Mouse (Mus musculus): Measurements from ENCODE around the gene Dhx15.

Gene Dhx15

DNA sequence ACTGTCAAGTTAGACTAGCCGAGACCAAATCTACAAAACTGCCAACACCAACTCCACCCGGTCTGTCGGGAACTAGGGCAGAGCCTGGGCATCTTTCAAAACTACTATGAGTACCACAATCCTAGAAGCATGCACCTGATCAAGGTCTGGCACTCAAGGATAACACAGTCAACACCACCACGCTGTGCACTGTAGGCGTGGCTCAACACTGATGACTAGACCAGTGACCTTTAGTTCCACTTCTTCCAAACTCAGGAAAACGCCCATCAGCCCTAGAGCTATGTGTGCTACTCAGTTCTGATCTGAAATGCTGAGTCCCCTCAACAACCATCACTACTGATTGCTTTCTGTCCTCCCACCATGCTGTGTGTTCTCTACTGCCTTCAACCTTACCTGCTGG, 44.6 kb downstream of the Dhx15 start:
- no peak for DNase-seq (ENCODE audit: low read depth, low spot score)

DNA sequence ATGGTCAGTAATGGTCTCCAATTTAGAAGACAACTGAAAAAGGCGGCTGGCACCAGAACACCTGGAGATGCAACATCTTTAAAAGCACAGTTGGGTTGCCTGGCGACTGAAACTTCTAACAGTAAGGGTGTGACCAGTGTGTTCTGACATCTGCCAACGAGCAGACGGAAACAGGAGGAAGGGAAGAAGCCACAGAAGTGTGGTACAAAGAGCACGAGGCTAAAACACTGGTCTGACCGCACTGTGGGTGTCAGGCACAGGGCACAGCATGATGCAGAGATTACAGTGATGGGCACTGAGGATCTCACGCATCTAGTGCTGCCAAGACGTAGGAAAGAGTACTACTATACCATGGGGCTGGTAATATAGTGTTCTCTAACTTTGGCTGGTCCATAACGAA, 48.4 kb downstream of the Dhx15 start:
- no peak for DNase-seq (ENCODE audit: low read depth, low spot score)

DNA sequence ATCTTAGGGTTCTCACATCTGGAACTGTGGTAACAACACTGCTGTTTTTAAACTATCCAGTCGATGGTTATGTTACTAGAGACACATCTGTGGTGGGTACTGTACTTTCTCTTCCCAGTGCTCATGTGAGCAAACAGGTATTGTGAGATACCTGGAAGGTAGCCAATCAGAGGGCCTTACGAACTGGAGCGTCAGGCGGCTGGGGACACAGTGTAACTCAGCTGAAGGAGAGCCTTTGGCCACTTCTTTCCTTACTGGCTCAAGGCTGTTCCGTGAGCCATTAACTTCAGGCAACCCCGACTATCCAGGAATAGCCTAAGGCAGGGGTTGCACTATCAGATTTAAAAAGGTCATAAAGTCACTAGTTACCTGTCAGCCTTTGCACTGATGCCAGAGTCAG, 51.5 kb downstream of the Dhx15 start:
- DNase-seq (ENCODE audit: low read depth, low spot score), result no peak

DNA sequence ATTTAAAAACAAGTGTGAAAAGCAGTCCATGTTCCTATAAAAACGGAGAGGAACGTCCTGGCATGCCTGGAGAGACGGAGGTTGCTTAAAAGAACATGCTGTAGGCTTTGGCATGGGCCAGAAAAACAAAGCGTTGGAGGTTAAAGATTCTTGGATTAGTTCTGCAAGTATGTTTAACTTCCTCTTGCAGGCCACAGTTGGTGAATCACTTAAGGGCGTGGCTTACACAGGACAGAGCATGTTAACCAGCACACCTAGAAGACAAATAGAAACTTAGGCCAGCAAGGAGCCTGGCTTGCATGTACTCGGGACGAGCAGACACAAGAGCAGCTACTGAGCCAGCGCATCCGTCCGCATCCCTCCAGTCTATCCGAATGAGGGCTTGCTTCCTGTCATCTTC, 52.2 kb downstream of the Dhx15 start:
- peak; percentile 34 for DNase-seq (ENCODE audit: low read depth, low spot score)

DNA sequence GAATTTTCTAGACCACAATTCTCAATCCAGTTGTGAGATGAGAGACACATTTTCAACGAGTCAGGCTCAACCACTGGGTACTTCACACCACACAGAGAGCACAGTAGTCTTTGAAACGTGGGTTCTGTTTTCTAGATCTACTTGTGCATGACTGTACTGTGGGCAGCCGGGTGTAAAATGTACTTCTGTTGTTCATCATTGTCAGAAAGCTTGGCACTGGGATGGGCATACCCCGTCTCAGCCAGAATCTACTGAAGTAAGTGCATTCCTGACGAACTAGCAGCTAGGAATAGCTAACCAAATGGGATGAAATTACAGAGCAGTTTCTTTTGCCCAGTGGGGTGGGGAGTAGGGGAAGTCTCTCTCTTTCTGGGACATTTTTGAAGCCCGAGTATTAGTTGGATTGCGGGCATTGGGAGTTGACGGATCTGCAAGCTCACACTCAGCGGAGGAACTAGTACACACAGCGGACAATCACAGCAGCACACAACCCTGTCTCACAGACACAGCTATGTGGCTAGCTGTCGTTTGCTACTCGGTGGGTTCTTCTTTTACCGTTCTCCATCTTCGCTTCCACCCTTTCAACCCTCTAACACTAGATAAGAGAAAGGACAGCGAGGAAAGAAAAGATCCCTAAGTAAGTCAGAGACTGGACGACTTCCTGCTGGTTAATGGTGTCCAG, 54.7 kb downstream of the Dhx15 start:
- no peak for DNase-seq (ENCODE audit: low read depth, low spot score)

DNA sequence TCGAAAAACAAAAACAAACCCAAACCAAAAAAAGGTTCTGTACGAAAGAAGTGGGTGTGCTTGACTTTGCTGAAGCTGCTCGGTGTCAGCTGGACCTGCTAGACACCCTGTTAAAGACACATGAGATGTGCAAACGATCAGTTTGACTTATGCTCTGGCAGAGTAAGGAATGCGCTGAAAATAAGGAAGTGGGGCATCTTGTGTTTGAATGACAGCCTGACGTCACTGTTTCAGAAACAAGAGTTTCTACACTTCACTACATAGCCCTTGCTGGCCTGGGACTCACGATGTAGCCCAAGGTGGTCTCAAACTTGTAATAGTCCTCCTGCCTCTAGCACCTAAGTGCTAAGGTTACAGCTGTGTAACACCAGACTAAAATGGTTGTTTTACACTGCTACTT, 57.5 kb downstream of the Dhx15 start:
- no peak for DNase-seq (ENCODE audit: low read depth, low spot score)

DNA sequence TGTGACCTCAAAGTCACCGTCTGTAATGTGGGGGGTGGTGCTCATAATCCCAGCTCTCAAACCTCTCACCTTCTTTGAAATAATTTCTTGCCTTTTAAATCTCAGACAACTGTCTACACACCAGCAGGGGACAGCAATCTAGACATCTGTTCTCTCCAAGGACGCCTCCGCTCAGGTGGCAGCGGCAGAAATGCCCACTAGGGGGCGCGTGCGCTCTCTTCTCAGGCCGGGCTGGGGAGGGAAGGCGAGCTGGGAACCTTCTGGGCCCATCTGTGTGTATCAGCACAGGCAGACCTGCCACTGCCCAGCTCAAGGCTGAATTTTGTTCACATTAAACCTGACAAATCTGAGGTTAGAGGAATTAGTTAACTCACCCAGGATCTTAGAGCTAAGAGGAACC, 58.2 kb downstream of the Dhx15 start:
- DNase-seq (ENCODE audit: low read depth, low spot score), result peak; percentile 68

DNA sequence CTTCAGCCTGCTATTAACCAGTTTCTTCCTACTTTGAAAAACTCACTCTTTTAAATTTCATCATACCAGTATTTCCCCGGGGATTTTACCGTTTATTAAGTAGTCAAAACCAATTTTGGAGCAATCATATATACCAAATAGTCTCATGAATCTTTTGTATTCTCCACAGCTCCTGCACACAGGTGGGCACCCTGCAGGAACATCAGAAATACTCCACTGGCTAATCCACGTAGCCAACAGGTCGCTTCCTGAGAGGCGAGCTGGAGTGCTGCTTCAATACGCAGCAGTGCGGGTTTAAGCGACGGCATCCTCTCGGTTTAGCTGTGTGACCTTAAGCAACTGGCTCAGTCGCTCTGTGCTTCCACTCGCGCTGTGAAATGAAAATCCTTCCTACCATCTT, 58.9 kb downstream of the Dhx15 start:
- no peak for DNase-seq (ENCODE audit: low read depth, low spot score)

DNA sequence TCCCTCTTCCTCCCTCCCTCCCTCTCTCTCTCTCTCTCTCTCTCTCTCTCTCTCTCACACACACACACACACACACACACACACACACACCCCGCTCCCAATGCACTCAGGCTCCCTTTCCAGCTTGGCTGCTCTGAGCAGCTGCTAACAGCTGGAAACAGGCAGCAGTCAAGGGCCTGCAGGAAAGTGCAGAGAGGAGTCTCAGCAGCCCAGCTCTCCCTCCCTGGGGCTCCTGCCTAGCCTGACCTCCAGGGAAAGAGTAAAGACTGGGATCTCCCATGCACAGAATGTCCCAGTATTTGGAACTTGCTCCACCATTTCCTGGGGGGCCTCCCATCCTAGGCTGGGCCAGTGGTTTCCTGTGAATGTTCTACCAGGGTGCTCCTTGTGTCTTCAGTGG, 59.8 kb downstream of the Dhx15 start:
- no peak for DNase-seq (ENCODE audit: low read depth, low spot score)

DNA sequence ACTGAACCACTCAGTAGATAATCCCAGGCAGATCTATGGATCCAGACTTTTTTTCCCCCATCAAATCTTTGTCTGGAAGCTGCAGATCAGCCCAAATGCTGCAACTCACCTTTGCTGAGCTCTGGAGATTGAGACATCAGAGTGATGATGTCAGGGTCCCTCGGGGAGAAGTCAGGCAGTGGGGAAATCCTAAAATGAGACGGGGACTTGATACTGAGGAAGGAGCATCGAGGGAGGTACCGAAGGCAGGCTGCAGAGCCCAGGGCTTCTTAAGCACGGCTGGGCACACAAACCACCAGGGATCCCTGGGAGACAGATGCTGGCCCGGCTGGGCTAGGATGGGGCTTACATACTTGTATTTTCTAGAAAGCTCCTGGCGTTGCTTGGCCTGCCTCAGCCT, 64.1 kb downstream of the Dhx15 start:
- no peak for DNase-seq (ENCODE audit: low read depth, low spot score)

DNA sequence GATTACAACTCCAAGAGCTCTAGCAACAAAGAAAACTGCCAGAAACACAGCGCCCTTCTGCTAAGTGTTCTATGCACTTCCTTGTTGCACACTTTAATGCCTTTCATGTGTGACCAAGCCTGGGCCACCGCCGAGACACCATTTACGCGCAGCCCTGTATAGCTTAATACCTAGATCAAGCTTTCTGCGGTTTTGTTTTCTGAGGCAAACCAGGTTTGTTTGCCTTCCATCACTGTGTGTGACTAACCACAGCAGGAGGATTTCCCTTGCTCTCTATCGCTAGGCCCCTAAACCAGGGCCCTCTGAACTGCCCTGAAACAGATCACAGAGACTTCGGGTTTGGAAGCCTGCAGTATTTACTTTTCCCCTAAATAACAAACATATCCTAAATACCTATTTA, 64.5 kb downstream of the Dhx15 start:
- DNase-seq (ENCODE audit: low read depth, low spot score), result no peak

DNA sequence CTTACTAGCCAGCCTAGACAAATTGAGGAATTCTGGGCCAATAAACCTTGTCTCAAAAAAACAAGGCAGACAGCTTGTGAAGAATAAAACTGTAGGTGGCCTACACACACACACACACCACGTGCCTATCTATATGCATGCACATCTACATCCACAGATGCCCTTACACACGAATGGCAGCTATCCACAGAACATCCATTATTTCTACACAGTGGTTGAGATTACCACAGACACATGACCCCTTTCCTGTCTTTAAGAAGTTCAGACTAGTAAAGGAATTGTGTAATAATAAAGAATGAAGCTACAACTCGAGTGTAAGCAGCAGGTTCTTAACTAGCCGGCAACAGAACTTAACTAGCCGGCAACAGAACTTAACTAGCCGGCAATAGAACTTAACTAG, 68.2 kb downstream of the Dhx15 start:
- DNase-seq (ENCODE audit: low read depth, low spot score), result no peak

DNA sequence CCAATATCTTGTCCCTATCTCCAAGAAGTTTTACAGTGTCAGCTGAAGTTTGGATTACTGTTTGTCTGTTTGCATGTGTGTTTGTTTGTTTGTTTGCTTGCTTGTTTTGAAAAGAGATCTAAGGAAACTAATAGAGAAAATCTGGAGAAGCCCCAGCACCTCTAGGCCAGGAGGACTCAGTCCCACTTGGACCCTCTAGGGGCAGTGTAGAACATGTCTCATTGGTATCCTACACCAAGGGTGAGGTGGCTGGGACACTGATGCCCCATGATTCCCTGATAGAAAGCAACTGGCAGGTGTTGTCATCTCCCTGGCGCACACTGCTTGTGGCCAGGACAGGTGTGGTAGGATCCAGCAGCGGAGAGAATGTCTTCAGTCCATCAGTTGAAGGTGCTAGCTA, 70.5 kb downstream of the Dhx15 start:
- DNase-seq (ENCODE audit: low read depth, low spot score), result no peak

DNA sequence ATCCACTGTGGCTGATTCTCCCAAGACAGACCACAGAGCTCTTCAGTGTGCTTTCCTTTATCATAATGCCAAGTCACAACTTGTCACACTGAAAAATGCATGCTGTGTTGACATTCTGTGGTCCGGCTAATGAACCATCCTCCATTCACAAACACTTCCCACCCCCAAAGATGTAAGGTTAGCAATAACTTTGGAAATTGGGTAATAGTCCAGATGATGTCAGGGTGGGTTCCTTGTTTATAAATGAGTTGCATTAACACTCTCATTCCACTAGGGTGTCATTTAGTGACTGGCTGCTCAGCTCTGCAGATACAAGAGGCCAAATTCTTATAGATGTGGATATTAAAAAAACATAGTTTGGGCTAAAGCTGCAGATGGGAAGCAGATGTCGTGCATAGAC, 71.1 kb downstream of the Dhx15 start:
- no peak for DNase-seq (ENCODE audit: low read depth, low spot score)

DNA sequence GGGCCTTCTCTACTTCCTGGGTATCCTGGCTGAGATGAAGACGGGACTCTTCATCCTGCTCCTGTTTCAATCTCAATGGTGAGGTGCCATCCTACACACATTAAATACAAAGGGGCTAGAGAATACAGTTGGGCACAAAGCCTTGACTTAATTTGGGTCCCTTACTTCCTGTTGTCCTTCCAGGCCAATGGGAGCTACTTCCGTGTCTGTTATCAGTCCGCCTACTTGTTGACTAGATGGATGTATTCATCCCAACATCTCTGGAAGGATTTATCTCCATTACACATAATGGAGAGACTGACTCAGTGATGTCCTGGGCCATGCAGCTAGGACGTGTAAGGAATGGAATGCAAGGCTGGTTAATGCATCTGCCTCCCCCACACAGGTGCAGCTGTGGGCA, 72.5 kb downstream of the Dhx15 start:
- no peak for DNase-seq (ENCODE audit: low read depth, low spot score)

DNA sequence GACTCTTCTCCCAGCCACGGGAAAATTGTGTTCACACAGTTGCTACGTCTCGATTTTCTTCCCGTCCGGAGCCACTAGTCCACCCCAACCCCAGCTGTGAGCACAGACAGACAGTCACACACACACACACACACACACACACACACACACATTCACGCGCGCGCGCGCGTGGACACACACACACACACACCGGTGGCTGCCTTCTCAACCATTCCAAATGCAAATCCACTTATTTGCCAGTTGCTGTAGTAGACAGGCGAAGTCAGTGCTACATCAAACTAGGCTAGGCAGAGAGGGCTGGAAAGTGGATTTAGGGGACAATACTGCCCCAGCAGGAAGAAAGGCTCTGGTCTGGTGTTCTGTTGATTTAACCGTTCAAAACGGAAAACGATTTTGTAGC, 73.9 kb downstream of the Dhx15 start:
- no peak for DNase-seq (ENCODE audit: low read depth, low spot score)

DNA sequence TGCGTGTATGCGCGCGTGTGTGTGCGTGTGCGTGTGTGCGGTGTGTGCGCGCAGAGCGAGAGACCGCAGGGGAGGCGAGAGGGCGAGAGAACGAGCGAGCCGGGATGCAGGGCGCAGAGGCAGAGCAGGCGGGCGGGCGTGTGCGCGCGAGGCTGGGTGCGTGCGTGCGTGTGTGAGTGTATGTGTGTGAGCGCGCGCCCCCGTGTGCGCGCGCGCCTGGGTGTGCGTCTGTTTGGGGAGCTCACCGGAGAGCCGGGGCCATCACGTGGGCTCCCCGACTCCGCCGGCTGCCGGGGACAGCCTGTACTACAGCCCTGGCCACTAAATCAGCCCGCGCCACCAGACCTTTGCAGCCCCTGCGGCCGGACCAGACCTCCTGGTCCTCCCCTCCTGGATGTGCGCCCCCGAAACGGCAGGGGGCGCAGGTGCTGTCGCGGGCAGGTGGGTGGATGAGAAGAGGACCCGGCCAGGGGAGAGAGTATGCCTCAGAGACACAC, 74.4 kb downstream of the Dhx15 start:
- DNase-seq (ENCODE audit: low read depth, low spot score), result peak; percentile 80

DNA sequence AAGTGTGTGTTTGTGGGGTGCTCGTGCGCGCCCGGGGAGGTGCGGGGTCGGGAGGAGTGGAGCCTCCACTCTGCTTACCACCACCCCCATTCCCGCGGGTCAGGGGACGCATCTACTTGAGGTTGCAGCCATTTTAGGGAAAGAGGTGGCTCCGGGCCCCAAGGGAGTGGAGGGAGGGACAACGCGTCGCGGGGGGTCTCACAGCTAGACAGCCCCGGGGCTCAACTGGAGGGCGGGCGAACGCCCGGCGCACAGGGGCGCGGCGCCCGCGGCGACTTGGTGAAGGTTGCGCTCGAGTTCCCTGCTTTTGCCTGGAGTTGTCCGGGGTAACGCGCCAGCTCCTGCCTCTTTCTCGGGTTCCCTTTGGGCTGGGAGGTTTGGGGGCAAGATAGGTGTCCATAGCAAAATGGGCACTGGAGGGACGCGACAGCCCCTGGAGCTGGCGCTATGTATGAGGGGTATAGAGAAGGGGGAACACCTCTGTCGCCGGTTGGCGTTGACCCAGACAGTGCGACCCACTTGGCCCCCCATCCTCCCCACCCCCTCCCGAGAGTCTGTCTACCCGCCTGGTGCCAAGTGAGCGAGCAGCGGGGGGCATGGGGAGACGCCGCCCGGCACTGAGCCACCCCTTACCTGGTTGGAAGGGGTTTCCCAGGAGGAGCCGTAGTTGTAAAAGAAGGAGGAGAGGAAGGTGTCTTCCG, 75.4 kb downstream of the Dhx15 start:
- DNase-seq (ENCODE audit: low read depth, low spot score), result no peak

DNA sequence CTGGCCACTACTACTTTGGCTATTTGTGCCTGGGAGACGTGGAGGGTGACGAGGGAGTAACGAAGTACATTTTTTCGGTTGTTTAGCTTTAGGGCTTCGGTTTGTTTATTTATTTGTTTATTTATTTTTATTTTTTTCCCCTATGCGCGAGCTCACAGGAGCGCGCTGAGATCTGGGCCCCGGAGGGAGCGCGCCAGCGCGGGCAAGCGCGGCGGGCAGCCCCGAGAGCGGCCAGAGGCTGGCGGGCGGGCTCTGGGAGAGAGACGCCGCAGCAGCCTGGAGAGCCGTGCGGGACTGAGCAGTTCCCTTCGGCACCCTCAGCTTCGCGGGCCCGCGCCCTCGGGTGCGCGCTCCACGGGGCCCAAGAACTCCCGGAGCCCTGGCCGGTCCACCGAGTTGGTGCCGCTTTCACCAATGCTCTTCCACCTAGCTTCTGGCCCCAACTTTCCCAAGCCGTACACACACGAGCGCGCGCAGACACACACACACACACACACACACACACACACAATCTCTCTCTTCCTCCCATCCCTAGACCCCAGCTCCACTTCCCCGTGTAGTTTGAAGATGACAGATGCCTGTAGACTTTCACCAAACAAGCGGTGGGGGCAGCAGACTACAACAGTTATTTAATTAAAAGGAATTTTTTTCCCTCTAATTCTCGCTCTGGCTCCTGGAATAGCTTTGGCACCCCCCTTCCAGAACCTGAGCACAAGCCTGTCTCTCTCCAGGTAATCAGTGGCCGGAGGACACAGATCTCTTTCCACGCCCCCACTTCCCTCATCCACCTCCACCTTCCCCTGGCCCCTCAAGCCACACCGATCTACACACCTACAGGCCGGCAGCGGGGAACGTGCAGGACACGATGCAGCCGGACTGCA, 76.2 kb downstream of the Dhx15 start:
- no peak for DNase-seq (ENCODE audit: low read depth, low spot score)

DNA sequence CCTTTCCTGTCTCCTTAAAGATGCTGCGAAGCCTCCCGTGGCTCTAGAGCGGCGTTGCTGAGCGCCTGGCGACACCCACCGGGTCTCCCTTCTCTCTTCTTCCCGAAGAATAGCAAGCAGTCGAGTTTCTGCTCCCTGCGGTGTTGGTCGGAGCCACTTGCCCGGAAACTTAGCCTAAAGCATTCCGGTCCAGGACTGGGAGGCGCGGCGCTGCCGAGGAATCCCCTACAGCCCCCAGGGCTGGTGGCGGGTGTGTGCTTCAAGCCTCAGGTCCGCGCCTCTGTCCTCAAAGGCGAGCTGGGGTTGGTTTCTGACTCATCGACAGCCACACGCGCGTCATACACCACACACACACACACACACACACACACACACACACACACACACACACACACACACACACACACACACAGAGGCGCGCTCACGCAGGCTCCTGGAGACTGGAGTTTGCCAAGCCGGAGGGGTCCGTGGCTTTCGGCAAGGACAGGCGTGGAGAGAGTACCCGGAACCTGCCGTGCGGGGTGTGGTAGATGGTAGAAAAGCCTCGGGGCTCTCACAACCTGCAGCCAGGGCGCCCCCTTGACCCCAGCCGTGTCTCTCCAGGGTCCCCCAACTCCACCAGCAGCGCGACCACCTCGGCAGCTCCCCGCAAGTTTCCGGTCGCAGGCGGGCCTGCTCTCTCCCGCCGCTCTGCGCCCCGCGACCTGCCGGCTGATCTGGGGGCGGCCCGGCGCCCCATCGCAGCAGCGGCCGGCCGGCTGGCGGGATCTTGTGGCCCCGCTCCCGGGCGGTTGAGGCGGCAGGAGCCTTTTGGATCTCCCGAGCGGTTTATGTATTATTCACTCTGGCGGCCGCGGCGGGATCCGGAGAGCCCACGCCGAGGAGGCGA, 77.1 kb downstream of the Dhx15 start:
- no peak for DNase-seq (ENCODE audit: low read depth, low spot score)

DNA sequence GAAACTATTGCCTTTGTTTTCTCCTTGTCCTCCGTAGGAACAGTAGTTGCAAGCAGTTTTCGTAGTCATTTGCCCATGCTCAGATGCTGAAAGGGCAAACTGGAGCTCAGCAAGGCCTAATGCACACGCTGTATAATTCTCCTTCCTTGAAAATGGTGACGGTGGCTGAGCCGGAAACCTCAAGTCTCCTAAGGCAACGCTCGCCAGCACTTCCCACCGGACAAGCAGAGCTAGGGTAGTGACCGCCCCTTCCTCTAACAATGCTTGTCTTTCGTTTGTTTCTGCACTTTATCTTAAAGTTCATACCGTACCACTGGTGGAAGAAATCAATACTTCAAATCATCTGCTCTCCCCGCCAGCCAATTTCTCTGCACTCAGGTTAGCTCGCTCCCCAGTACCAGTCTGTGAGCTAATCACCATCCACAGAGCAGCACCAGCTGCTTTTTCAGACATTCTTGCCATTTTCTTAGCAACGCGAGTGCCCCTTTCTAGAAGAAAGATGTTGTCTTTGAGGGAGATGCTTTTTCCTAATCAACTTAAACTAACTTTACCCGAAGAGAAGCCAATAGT, 78.0 kb downstream of the Dhx15 start:
- DNase-seq (ENCODE audit: low read depth, low spot score), result no peak
